Mouse (Mus musculus): ENCODE measurements around the gene Aco2. TPM values are rescaled to one million over a fixed set of nuclear protein-coding genes. Genes with fewer than 3 reads are reported as not detected.

Aco2 gene
- polyA plus RNA-seq, 1 experiment, result 621 TPM

- Histone ChIP-seq H3K4me3 (replicated peaks; ENCODE audit: insufficient read depth, low read depth, low read length) (peak overlapping the region; percentile 83), H3K4me1 (ENCODE audit: control insufficient read depth, insufficient read depth, low read length) (peaks cover 14% of the 10 kb centered on the region), H3K27ac (ENCODE audit: insufficient read depth, low read length) (peak overlapping the region; percentile 88), H3K27me3 (ENCODE audit: control insufficient read depth, insufficient read depth, low read length) (no peaks in the 10 kb centered on the region)
- TF ChIP-seq POLR2A (IDR thresholded peaks at IDR 0.05; ENCODE audit: borderline replicate concordance, insufficient read depth, low read length) (0 out of 2 replicates have a peak, but pooled peaks have one; percentile 6), CTCF (IDR thresholded peaks at IDR 0.05; ENCODE audit: borderline replicate concordance, insufficient read depth, low read depth, low read length) (no peak)
- peak in 1 of 2 experiments; percentile 53 for DNase-seq
- 0% methylated on average over 14 of the region's 14 CpGs for WGBS
Measured at GRCm38 (mm10) chr15:81856938-81857723, 15.0 kb upstream of the Aco2 start.

- no peak for TF ChIP-seq CTCF (IDR thresholded peaks at IDR 0.05; ENCODE audit: borderline replicate concordance, insufficient read depth, low read depth, low read length)
- no peak for TF ChIP-seq POLR2A (IDR thresholded peaks at IDR 0.05; ENCODE audit: borderline replicate concordance, insufficient read depth, low read length)
- DNase-seq, result no peak
Measured at GRCm38 (mm10) chr15:81857724-81858116, 14.4 kb upstream of the Aco2 start.

GRCm38 (mm10) chr15:81858138-81858516 is 14.0 kb upstream of the Aco2 start:
- Histone ChIP-seq H3K27ac (ENCODE audit: insufficient read depth, low read length) (peak overlapping the region; percentile 100), H3K4me3 (replicated peaks; ENCODE audit: insufficient read depth, low read depth, low read length) (peak overlapping the region; percentile 83), H3K27me3 (ENCODE audit: control insufficient read depth, insufficient read depth, low read length) (no peaks in the 10 kb centered on the region), H3K4me1 (ENCODE audit: control insufficient read depth, insufficient read depth, low read length) (peaks cover 7% of the 10 kb centered on the region; the same call in 1 of the 2 replicates)
- WGBS, result under 1% methylated on average over 23 of the region's 23 CpGs
- TF ChIP-seq CTCF (IDR thresholded peaks at IDR 0.05; ENCODE audit: borderline replicate concordance, insufficient read depth, low read depth, low read length) (no peak), POLR2A (IDR thresholded peaks at IDR 0.05; ENCODE audit: borderline replicate concordance, insufficient read depth, low read length) (peak; percentile 99)
- peak; percentile 94 to 98 for DNase-seq

More at GRCm38 (mm10) chr15:81857724-81858116, 14.4 kb upstream of the Aco2 start:
- Histone ChIP-seq H3K4me3 (replicated peaks; ENCODE audit: insufficient read depth, low read depth, low read length) (peak overlapping the region; percentile 83), H3K27me3 (ENCODE audit: control insufficient read depth, insufficient read depth, low read length) (no peaks in the 10 kb centered on the region), H3K27ac (ENCODE audit: insufficient read depth, low read length) (peak overlapping the region; percentile 88), H3K4me1 (ENCODE audit: control insufficient read depth, insufficient read depth, low read length) (peaks cover 11% of the 10 kb centered on the region; the same call in 1 of the 2 replicates)
- WGBS, result under 1% methylated on average over 33 of the region's 33 CpGs

GRCm38 (mm10) chr15:81858517-81859329 is 13.4 kb upstream of the Aco2 start, which contains the start of gene Tob2:
TSS of gene Tob2 (minus strand) at chr15:81858796.
- TF ChIP-seq CTCF (IDR thresholded peaks at IDR 0.05; ENCODE audit: borderline replicate concordance, insufficient read depth, low read depth, low read length) (no peak; the same call in 1 of the 2 replicates), POLR2A (IDR thresholded peaks at IDR 0.05; ENCODE audit: borderline replicate concordance, insufficient read depth, low read length) (no peak)

GRCm38 (mm10) chr15:81859330-81860255 is 12.5 kb upstream of the Aco2 start:
- Histone ChIP-seq H3K27ac (ENCODE audit: insufficient read depth, low read length) (peak overlapping the region; percentile 100), H3K4me3 (replicated peaks; ENCODE audit: insufficient read depth, low read depth, low read length) (peak overlapping the region; percentile 85), H3K4me1 (ENCODE audit: control insufficient read depth, insufficient read depth, low read length) (peaks cover 7% of the 10 kb centered on the region; the same call in 1 of the 2 replicates), H3K27me3 (ENCODE audit: control insufficient read depth, insufficient read depth, low read length) (no peaks in the 10 kb centered on the region)
- WGBS, result under 1% methylated on average over 39 of the region's 39 CpGs
- no peak for TF ChIP-seq CTCF (IDR thresholded peaks at IDR 0.05; ENCODE audit: borderline replicate concordance, insufficient read depth, low read depth, low read length)
- no peak; the same call in 1 of the 2 replicates for TF ChIP-seq POLR2A (IDR thresholded peaks at IDR 0.05; ENCODE audit: borderline replicate concordance, insufficient read depth, low read length)
- DNase-seq, result peak; percentile 93 to 96

More at GRCm38 (mm10) chr15:81858517-81859329, 13.4 kb upstream of the Aco2 start, which contains the start of gene Tob2:
- peak within 1 kb of the TSS; percentile 85 for H3K4me3 ChIP-seq (replicated peaks; ENCODE audit: insufficient read depth, low read depth, low read length)
- H3K27me3 ChIP-seq (ENCODE audit: control insufficient read depth, insufficient read depth, low read length), result no peaks in the 10 kb centered on the region
- peak within 1 kb of the TSS; percentile 100 for H3K27ac ChIP-seq (ENCODE audit: insufficient read depth, low read length)
- DNase-seq, result peak; percentile 79 to 82
- H3K4me1 ChIP-seq (ENCODE audit: control insufficient read depth, insufficient read depth, low read length), result peaks cover 7% of the 10 kb centered on the region; the same call in 1 of the 2 replicates
- WGBS, result under 1% methylated on average over 44 of the region's 44 CpGs

- no peak for TF ChIP-seq CTCF (IDR thresholded peaks at IDR 0.05; ENCODE audit: borderline replicate concordance, insufficient read depth, low read depth, low read length)
- TF ChIP-seq POLR2A (IDR thresholded peaks at IDR 0.05; ENCODE audit: borderline replicate concordance, insufficient read depth, low read length), result no peak
- DNase-seq, result peak in 1 of 2 experiments; percentile 54
- Histone ChIP-seq H3K27ac (ENCODE audit: insufficient read depth, low read length) (peak overlapping the region; percentile 80), H3K4me3 (replicated peaks; ENCODE audit: insufficient read depth, low read depth, low read length) (no peak overlapping the region), H3K4me1 (ENCODE audit: control insufficient read depth, insufficient read depth, low read length) (peaks cover 4% of the 10 kb centered on the region; the same call in 1 of the 2 replicates), H3K27me3 (ENCODE audit: control insufficient read depth, insufficient read depth, low read length) (no peaks in the 10 kb centered on the region)
- 14% methylated on average over 8 of the region's 8 CpGs for WGBS
Measured at GRCm38 (mm10) chr15:81860471-81861135, 11.5 kb upstream of the Aco2 start.
